Mouse (Mus musculus): Measurements from ENCODE around the gene Wfs1. TPM values are rescaled to one million over a fixed set of nuclear protein-coding genes. Genes with fewer than 3 reads are reported as not detected.

The Wfs1 gene
- polyA plus RNA-seq (2017; shearing (Covaris generic)), result 1 to 10 TPM; 3.2 to 6.8 TPM

DNA sequence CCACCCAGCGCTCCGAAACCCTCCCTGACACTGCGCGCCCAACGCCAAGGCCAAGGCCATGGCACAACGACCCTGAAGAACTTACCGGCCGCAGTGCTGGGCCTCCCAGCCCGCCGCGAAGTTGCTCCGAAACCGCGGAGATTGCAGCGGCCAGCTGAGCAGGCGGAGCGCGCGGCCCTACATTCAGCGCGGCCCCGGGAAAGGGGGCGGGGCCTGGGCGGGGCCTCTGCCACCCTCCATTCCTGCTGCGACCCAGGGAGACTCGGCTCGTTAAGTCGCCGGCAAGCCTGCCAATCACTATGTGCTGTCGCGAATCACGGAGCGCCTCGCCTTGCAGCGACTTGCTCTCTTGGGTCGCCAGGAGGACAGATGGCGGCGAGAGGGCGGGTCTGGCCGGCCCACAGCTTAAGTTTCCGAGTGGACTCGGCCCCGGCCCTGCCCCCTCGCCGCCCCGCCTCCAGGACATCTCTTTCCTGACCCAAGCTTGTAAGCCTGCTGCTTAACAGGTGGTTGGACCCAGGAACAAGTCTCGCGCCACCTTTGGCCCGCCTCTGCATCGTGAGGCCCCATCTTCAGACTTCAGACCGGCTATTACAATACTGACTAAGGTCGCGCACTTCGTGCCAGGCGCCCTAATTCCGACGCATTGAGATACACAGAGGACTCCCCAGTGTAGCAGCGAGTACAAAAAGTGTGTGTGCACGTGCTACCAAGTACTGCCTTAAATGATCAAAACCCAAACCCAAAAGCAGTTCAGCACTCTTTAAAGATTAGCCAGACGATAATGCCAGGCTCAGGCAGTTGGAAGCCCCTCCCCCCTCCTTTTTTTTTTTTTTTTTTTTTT, at the start of gene Wfs1:
TSS of gene Wfs1 (minus strand) at position 425 of the 844 bp plus-strand sequence.

Other genes starting within 250 kb of the Wfs1 start
- gene Bloc1s4, start 240.6 kb downstream of the Wfs1 start, polyA plus RNA-seq (2017; shearing (Covaris generic)), result 10 to 100 TPM; 34.4 to 45.1 TPM
- 100 to 1,000 TPM; 225 to 242 TPM for gene Mrfap1, start 192.4 kb downstream of the Wfs1 start, polyA plus RNA-seq (2017; shearing (Covaris generic))
- gene Man2b2, start 158.6 kb downstream of the Wfs1 start, polyA plus RNA-seq (2017; shearing (Covaris generic)), result 10 to 100 TPM; 17.7 to 17.9 TPM
- gene Ppp2r2c, start 120.7 kb downstream of the Wfs1 start, polyA plus RNA-seq (2017; shearing (Covaris generic)), result 1 to 10 TPM in 1 of 2 experiments, not detected in 1; 1.1 TPM
- 1 to 10 TPM; 1.9 to 2.2 TPM for gene Gm1043, start 96.2 kb upstream of the Wfs1 start, polyA plus RNA-seq (2017; shearing (Covaris generic))